Mouse (Mus musculus): ENCODE results near the gene BC048679. TPM values are rescaled to one million over a fixed set of nuclear protein-coding genes. Genes with fewer than 3 reads are reported as not detected.

BC048679 gene
- polyA plus RNA-seq, 2 experiments: not detected

DNA sequence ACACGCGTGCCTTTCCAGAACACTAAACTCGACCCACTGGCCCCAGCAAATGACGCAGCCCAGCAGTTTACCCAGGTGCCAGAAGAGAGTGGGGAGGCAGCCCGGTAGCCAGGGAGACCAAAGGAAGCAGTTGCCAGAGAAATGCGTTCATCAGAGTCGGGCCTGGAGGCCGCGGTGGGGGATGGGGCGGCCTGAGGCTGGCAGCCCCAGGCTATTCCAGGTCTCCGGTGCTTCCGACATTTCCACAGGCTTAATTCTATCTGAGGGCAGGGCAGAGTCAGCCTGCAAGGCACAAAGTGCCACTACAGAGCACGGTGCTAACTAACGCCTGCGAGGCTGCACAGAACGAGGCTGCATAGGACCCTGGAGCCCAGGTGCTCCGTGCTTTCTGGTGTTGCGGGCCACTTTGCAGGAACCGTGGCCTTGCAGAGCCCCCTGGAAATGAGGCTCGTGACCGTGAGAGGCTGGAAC is 45.1 kb downstream of the BC048679 start:
- Histone ChIP-seq H3K36me3 (replicated peaks; ENCODE audit: control insufficient read depth, insufficient read depth, low read depth) (no peaks in the 10 kb centered on the region), H3K27me3 (ENCODE audit: control insufficient read depth, insufficient read depth, low read length) (peaks cover 58% of the 10 kb centered on the region), H3K27ac (no peak overlapping the region), H3K4me2 (ENCODE audit: low read depth) (no peak overlapping the region), H3K4me3 (ENCODE audit: insufficient read depth in 1 of 2, low read depth in 2 of 2, low read length in 2 of 2) (no peak overlapping the region), H3K9ac (replicated peaks) (no peak overlapping the region), H3K4me1 (replicated peaks; ENCODE audit: control insufficient read depth in 2 of 2, insufficient read depth in 2 of 2, low read length in 1 of 2) (no peaks in the 10 kb centered on the region), H3K9me3 (ENCODE audit: control insufficient read depth, low read length) (no peaks in the 10 kb centered on the region)
- WGBS (ENCODE audit: insufficient replicate concordance): 11% methylated on average over 21 of the region's 21 CpGs
- no peak for TF ChIP-seq CTCF (IDR thresholded peaks at IDR 0.05; ENCODE audit: low read depth)
- TF ChIP-seq EP300 (IDR thresholded peaks at IDR 0.05; ENCODE audit: low read depth): no peak
- ATAC-seq (ENCODE audit: insufficient read depth) (no peak), DNase-seq (ENCODE audit: low read depth in 3 of 3, low spot score in 3 of 3) (no peak)

MicroRNAs within 50 kb of the gene (microRNA counts, 519-probe panel; counts per million panel counts)
- microRNA mmu-miR-1839-3p (69.9 counts per million), microRNA mmu-miR-1839-5p (1,873 counts per million, percentile 2 among the panel's probes with 10 or more counts)

Other genes with a start within 250 kb of the BC048679 start
- gene Rps17, start 153.0 kb downstream of the BC048679 start, polyA plus RNA-seq (2012; rRNA removed): 1,003 and 1,514 TPM in 2 replicates
- 828 and 838 TPM in 2 replicates for gene Rps17, start 153.0 kb downstream of the BC048679 start, polyA plus RNA-seq (2014; fragmentation: Nextera tagmentation; extraction: Ambion mirVana)
- gene Cpeb1, start 42.8 kb downstream of the BC048679 start, polyA plus RNA-seq (2012; rRNA removed): 0.03 and 0.06 TPM in 2 replicates
- gene Cpeb1, start 42.8 kb downstream of the BC048679 start, polyA plus RNA-seq (2014; fragmentation: Nextera tagmentation; extraction: Ambion mirVana): not detected in 2 replicates
- gene Ap3b2, start 4.4 kb downstream of the BC048679 start, polyA plus RNA-seq (2012; rRNA removed): 0.03 and 0.24 TPM in 2 replicates
- not detected in 2 replicates for gene Ap3b2, start 4.4 kb downstream of the BC048679 start, polyA plus RNA-seq (2014; fragmentation: Nextera tagmentation; extraction: Ambion mirVana)
- 0.04 and 0.08 TPM in 2 replicates for gene Fsd2, start 68.7 kb upstream of the BC048679 start, polyA plus RNA-seq (2012; rRNA removed)
- 0.10 and 0.19 TPM in 2 replicates for gene Fsd2, start 68.7 kb upstream of the BC048679 start, polyA plus RNA-seq (2014; fragmentation: Nextera tagmentation; extraction: Ambion mirVana)
- gene Whamm, start 73.0 kb upstream of the BC048679 start, polyA plus RNA-seq (2012; rRNA removed): 4.3 and 6.9 TPM in 2 replicates
- 6.2 and 6.3 TPM in 2 replicates for gene Whamm, start 73.0 kb upstream of the BC048679 start, polyA plus RNA-seq (2014; fragmentation: Nextera tagmentation; extraction: Ambion mirVana)
- 1.4 and 2.6 TPM in 2 replicates for gene Homer2, start 209.2 kb upstream of the BC048679 start, polyA plus RNA-seq (2012; rRNA removed)
- gene Homer2, start 209.2 kb upstream of the BC048679 start, polyA plus RNA-seq (2014; fragmentation: Nextera tagmentation; extraction: Ambion mirVana): 2.8 and 2.9 TPM in 2 replicates

All from liver, embryonic 14.5 days (tissue).